Mouse (Mus musculus) heart, postnatal 10 days (tissue): ENCODE measurements at regions not wholly inside any gene's neighbourhood (a gene's known extent, or its start where the extent isn't known, plus 50 kb on each side); places are given as distances from the start of the nearest gene placed in this dataset.
A peak's percentile ranks its signal among the peaks of the same experiment; 100 is the strongest.

Source experiments
- DNase-seq, 2 experiments: peaks; one replicate each; pipeline ENCODE4 v3.0.0; 2021
- intact Hi-C: fragments of 180-260 bp; cut with DNase I; formaldehyde crosslinking; loops from one replicate; pipeline ENCODE4 v1.15.1; 2025

- no peak for DNase-seq
- intact Hi-C loops = no loop called here
Measured at GRCm38 (mm10) chr3:65478215-65478614, 50.0 kb upstream of the Tiparp start.

DNA sequence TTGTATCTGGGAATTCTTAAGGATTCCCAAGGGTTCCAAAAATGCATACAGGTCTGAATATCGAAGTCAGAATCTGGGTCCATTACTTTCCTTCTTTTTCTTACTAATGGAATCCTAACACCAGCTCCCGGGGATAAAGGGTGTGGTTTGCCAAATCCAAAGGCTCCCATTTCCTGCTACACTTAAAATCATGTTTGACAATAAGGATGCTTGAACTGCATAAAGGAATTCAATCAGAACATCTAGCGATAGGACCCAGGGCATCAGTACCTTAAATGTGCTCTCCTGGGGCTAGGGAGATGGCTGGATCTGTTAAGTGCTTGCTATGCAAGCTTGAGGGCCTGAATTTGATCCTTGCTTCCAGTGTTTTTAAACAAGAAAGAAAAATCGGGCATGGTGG lies 51.1 kb upstream of the Tiparp start:
- intact Hi-C loops = no loop called here
- DNase-seq = no peak

DNA sequence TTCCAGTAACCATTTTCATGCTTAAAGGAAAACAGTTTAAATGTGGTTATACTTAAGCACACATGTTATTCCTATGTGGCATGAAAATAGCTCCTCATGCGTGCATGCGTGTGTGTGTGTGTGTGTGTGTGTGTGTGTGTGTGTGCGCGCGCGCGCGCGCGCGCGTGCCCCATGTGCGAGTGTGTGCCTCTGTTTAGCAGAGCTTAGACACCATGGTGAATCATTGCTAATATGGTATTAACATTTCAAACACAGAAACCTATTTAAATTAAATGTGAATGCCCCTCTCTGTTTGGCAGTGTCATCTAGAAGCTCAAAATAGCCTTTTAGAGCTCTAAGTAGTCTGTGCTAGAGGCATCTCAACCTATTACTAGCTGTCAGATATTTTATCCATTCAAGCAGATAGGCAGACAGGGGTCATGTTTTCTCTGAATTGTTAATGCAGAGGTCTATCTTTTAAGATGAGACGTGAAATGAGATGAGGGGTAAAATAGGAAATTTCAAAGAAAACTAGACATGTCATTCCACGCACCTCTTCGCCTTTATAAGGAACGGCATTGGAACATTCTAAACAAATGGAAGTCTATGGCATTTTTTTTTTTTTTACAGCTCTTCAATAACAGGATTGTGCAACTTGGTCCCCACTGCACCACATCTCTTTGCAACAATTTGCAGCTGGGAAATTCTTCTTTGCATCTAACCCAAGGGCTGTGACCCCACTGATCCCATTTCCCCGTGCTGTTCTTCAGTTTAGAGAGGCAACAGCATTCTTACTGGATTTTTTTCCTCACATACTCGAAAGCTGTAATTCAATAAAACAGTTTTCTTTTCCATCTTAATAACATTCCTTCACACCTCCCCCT lies 51.9 kb upstream of the Tiparp start:
- intact Hi-C loops = no loop called here
- no peak for DNase-seq

GRCm38 (mm10) chr3:65474585-65474984 lies 53.6 kb upstream of the Tiparp start:
- intact Hi-C loops = no loop called here
- DNase-seq = no peak

DNA sequence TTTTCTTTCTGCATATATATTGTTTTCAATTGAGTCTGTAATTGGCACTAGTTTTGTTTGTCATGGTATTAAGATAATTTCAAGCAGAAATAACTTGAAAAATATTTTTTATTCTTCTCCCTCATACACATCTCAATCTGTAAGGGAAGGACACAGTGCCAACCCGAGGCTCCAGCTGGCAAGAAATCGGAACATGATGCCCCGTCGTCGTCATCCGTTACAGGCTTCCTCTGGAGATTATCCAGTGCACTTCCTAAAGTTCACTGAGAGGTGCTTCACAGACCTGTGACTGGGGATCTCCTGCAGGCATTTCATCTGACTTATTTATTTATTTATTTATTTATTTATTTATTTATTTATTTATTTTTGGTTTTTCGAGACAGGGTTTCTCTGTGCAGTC lies 56.4 kb upstream of the Tiparp start:
- intact Hi-C loops = no loop called here
- DNase-seq = no peak

DNA sequence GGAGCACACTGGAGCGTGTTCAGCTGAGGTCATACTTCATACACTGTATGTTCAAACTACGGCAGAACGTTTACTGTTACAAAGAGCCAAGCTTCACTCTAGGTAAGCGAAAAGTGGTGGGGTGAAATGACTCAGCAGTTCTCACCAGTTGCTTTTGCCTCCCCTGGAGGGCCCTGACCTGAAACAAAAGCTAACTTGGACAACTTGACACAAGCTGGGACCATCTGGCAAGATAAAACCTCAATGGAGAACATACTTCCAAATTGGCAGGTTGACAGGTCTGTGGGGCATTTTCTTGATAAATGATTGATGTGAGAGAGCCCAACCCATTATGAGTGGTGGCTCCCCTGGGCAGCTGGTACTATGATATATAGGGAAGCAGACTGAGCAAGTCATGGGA lies 59.0 kb upstream of the Tiparp start:
- intact Hi-C loops = loop anchor here (5.0 kb wide), 1 partner anchor 48 kb away; no protein-coding TSS in a partner anchor
- DNase-seq = peak; percentile 15 to 26

DNA sequence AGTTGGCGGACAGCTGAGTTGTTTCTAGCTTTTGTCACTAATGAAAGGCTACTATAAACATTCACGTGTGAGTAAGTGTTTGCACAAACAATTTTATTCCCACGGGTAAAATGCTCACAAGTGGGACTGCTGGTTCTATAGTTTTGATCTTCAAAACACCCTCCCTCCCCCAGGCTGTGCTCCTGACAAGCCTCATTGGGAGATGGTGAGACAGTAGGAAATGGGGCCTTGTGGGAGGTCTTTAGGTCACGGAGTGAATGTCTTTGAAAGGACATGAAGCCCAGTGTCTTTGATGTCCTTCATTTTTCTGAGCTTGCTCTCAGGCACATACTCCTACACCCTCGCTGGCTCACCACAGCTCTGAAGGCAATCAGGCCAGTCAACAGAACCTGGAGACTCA lies 63.4 kb upstream of the Tiparp start:
- no peak for DNase-seq
- intact Hi-C loops = loop anchor here (5.0 kb wide), 1 partner anchor 53 kb away; no protein-coding TSS in a partner anchor

DNA sequence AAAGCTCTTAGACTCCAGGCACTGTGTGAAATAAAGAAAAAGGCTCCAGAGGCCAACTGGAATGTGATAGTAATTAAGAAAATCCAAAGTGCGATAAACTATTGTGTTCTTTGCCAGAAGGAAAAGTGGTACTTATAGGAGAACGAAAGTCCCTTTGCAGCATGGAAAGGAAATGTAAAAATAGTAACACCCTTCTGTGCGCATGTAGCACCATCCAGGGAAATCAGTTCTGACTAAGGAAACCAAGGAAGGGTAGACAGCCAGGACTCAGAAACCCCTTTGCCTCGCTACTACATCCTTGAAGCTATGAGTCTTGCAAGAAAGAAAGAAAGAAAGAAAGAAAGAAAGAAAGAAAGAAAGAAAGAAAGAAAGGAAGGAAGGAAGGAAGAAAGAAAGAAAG lies 67.3 kb upstream of the Tiparp start:
- DNase-seq = no peak
- intact Hi-C loops = no loop called here

DNA sequence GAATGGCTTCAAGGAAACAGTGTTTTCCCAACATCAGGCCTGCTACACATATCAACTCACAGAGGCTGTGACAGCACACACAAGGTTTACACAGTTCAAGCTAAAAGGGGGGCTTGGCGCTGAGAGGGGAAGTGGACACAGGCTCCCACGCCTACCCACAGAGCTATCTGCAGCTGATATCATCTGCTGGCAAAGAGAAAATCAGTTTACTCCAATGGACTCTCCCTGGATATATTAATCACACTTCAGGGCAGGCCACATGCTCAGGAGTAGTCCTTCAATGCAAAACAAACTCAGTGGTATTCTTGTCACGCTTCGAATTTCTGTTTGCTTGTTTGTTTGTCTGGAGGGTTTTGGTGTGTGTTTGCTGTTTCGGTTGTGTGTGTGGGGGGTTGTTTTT lies 67.3 kb upstream of the Ssr3 start:
- DNase-seq = no peak
- intact Hi-C loops = no loop called here

DNA sequence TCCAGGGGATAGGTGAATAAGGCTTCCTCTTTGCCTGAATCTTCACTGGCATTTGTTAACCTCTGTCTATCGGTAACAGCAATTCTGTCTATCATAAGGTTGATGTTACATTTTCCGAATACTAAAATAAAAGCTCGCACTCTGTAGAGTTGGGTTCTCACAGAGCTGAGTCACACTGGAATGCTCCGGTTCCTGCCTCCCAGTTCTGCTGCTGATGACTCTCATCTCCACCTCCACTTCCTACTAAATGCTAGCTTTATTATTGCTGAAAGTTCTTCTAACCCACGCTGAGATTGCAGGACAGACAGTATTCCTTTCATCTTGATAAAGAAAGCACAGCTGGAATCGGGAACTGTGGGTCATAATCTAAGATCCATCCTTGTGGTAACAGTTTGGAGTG lies 65.5 kb upstream of the Ssr3 start:
- intact Hi-C loops = no loop called here
- no peak for DNase-seq

GRCm38 (mm10) chr3:65455597-65456284 lies 63.3 kb upstream of the Ssr3 start:
- intact Hi-C loops = loop anchor here (2.0 kb wide), 1 partner anchor 39 kb away; no protein-coding TSS in a partner anchor

DNA sequence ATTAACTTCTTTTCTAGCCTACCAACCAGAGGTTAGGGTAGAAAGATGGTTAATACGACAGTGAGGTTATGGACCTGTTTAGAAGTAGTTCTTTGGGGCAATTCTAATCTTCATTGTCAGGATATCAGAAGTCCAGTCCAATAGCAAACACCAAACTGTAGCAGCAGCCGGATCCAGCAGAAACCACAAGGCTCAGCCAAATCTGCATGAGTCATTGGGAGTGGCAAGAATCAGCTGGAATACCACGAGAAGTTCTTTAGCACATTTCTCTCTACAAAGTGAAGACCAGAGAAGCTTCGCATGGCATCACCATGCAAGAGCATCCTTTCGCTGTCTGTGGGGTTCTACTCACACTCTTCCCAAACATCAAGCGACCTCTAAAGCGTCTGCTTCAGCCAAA lies 61.9 kb upstream of the Ssr3 start:
- no peak for DNase-seq
- intact Hi-C loops = loop anchor here (2.0 kb wide), 1 partner anchor 40 kb away; no protein-coding TSS in a partner anchor

More at GRCm38 (mm10) chr3:65455597-65456284, 63.3 kb upstream of the Ssr3 start:
- peak; percentile 59 to 64 for DNase-seq

- intact Hi-C loops = no loop called here
- no peak for DNase-seq
Measured at GRCm38 (mm10) chr3:65449176-65449575, 56.8 kb upstream of the Ssr3 start.

- no peak for DNase-seq
- intact Hi-C loops = no loop called here
Measured at GRCm38 (mm10) chr3:65443701-65444100, 51.3 kb upstream of the Ssr3 start.

GRCm38 (mm10) chr3:65442946-65443345 lies 50.5 kb upstream of the Ssr3 start:
- intact Hi-C loops = no loop called here
- peak in 1 of 2 experiments; percentile 22 for DNase-seq

GRCm38 (mm10) chr3:65442269-65442668 lies 49.8 kb upstream of the Ssr3 start:
- intact Hi-C loops = no loop called here
- peak; percentile 64 to 73 for DNase-seq
